Mouse (Mus musculus): ENCODE data around the gene Catsper2. TPM values are rescaled to one million over a fixed set of nuclear protein-coding genes. Genes with fewer than 3 reads are reported as not detected.

Catsper2 gene
- 0.89 and 0.97 TPM in 2 replicates for polyA plus RNA-seq (2012; rRNA removed)

DNA sequence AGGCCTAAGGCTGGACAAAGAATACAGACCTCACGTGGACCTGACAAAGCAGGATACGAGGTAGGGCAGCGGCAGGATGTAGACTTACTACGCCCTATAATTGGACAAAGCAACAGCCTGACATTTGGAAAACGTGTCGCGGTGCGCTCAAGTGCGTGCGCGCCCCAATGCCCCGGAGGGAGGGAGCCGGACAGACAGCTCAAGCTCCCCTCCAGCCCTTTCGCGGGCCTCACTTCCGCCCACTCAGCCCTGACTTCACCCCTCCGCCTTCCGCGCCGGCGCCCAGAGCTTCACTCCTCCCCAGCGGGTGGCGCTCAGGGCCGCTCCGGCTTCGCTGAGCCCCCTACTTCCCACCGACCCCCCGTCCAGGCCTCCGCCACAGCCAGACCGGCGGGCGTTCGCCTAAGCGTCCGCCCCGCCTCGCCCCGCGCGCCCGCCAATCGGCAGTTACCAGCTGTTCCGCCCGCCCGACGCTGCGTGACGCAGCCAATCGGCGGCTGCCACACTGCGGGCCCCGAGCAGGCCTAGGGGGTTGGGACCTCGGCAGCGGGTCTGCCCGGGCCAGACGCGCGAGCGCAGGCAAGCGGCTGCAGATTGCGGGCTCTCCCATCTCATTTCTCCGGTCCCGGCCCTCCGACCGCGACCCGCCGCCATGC lies at the start of gene Catsper2, which contains the start of gene Pdia3:
Catsper2 (minus strand) TSS at position 406 of the 656 bp plus-strand sequence.
Pdia3 (plus strand) TSS at position 389 of the 656 bp plus-strand sequence.
- TF ChIP-seq POLR2A (IDR thresholded peaks at IDR 0.05; ENCODE audit: low read depth, low read length) (peak; percentile 96), CTCF (IDR thresholded peaks at IDR 0.05; ENCODE audit: extremely low read depth, insufficient read depth, insufficient read length, insufficient replicate concordance) (no peak)
- Histone ChIP-seq H3K4me3 (ENCODE audit: extremely low read depth, insufficient read depth, insufficient read length) (peak within 1 kb of the TSS; percentile 100), H3K36me3 (ENCODE audit: control insufficient read depth, insufficient read depth, low read length) (peaks cover 3% of the 10 kb centered on the region; the same call in 1 of the 2 replicates), H3K27ac (ENCODE audit: insufficient read depth, low read length) (peak within 1 kb of the TSS; percentile 96), H3K27me3 (ENCODE audit: control insufficient read depth, insufficient read depth, low read length) (no peaks in the 10 kb centered on the region), H3K4me1 (ENCODE audit: control insufficient read depth, insufficient read depth, insufficient read length) (no peaks in the 10 kb centered on the region; the same call in 1 of the 2 replicates)
- peak; percentile 74 to 93 for DNase-seq (ENCODE audit: low read depth in 1 of 2, low spot score in 2 of 2)
- WGBS: under 1% methylated on average over 68 of the region's 68 CpGs

DNA sequence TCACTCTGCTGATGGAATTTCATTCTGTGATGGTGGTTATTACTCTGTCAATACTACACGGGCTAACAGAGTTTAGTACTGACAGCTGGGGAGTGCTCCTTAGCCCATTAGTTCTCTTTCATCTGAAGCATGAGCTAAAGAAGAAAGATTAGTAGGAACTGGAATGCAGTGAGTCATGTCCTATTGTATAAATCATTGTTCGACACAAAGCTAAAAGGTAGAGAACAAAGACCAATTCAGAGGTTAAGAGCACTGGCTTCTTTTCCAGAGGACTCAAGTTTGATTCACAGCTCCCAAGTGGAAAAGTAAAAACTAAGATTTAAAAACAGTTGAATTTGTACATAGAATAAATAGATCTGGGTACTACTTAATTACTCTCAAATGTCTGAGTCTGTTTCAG lies 46.5 kb upstream of the Catsper2 start:
- WGBS: 85% methylated on average over 2 of the region's 2 CpGs
- Histone ChIP-seq H3K27me3 (ENCODE audit: control insufficient read depth, insufficient read depth, low read length) (no peaks in the 10 kb centered on the region), H3K4me3 (ENCODE audit: extremely low read depth, insufficient read depth, insufficient read length) (no peak overlapping the region), H3K36me3 (ENCODE audit: control insufficient read depth, insufficient read depth, low read length) (peaks cover 5% of the 10 kb centered on the region; the same call in 1 of the 2 replicates), H3K4me1 (ENCODE audit: control insufficient read depth, insufficient read depth, insufficient read length) (peaks cover 9% of the 10 kb centered on the region; the same call in 1 of the 2 replicates), H3K27ac (ENCODE audit: insufficient read depth, low read length) (no peak overlapping the region)
- TF ChIP-seq CTCF (IDR thresholded peaks at IDR 0.05; ENCODE audit: extremely low read depth, insufficient read depth, insufficient read length, insufficient replicate concordance) (no peak), POLR2A (IDR thresholded peaks at IDR 0.05; ENCODE audit: low read depth, low read length) (no peak)
- no peak for DNase-seq (ENCODE audit: low read depth in 1 of 2, low spot score in 2 of 2)

DNA sequence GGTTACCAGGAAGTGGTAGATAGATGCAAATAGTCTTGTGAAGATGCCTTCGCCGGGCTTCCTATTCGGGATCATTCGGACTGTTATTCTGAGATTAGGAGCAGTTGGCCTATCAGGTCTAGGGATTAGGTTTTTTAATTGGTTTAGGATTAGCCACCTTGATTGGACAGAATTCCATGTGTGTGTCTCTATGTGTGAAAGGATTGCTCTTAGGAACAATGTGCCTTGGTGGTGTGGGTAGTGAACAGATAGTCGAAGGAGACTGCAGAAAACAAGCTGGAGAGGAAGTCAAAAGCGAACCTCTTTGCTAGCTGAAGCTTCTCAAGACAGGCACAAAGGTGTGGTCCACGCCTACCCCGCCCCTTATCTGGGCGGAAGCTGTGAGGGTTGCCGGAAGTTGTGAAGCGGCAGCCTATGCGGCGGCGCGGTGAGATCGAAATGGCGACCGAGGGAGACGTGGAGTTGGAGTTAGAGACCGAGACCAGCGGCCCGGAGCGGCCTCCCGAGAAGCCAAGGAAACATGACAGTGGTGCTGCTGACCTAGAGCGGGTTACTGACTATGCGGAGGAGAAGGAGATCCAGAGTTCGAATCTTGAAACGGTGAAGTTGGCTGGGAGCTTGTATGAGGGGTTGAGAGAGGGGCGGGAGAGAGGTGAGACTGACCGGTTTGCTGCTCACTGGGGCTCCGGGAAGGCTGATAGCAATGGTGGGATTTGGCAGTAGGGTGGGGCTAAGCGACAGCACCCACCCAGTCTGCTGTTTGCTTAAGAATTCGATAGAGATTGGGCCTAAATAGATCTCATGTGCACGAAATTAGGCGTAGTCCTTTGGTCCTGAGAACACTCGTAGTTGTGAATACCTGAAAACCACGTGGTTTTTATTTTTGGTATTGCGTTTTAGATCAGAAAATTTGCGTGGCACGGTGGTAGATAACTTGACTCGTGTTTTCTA lies 43.4 kb upstream of the Catsper2 start, which contains the start of gene Serinc4:
Serinc4 (minus strand) TSS at position 90 of the 951 bp plus-strand sequence.
- H3K36me3 ChIP-seq (ENCODE audit: control insufficient read depth, insufficient read depth, low read length): peaks cover 9% of the 10 kb centered on the region; the same call in 1 of the 2 replicates
- H3K4me1 ChIP-seq (ENCODE audit: control insufficient read depth, insufficient read depth, insufficient read length): peaks cover 9% of the 10 kb centered on the region; the same call in 1 of the 2 replicates
- WGBS: 4% methylated on average over 41 of the region's 41 CpGs
- peak within 1 kb of the TSS; percentile 97 for H3K4me3 ChIP-seq (ENCODE audit: extremely low read depth, insufficient read depth, insufficient read length)
- TF ChIP-seq CTCF (IDR thresholded peaks at IDR 0.05; ENCODE audit: extremely low read depth, insufficient read depth, insufficient read length, insufficient replicate concordance): no peak
- peak; percentile 31 for TF ChIP-seq POLR2A (IDR thresholded peaks at IDR 0.05; ENCODE audit: low read depth, low read length)
- H3K27me3 ChIP-seq (ENCODE audit: control insufficient read depth, insufficient read depth, low read length): no peaks in the 10 kb centered on the region
- DNase-seq (ENCODE audit: low read depth in 1 of 2, low spot score in 2 of 2): peak; percentile 80 to 88
- peak within 1 kb of the TSS; percentile 88 for H3K27ac ChIP-seq (ENCODE audit: insufficient read depth, low read length)

DNA sequence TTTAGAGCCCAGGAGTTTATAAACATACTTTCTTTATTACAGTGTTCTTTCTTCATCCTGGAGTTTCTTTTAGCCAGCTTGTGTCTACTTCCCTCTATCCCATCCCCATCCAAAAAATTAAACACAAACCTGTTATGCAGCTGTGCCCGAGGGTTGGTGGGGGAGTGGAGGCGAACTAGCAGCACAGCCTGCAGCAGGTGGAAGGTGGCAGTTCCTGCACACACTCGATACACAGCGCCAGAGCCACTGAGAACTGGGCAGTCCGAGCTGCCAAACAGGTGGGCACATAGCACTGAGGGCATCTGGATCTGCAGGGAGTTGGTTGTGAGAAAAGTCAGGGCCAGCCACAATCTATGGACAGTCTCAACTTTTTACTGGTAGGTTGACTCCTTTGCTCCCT lies 41.9 kb upstream of the Catsper2 start:
- 88% methylated on average over 5 of the region's 5 CpGs for WGBS
- peaks cover 14% of the 10 kb centered on the region for H3K36me3 ChIP-seq (ENCODE audit: control insufficient read depth, insufficient read depth, low read length)
- no peak for DNase-seq (ENCODE audit: low read depth in 1 of 2, low spot score in 2 of 2)
- peaks cover 10% of the 10 kb centered on the region for H3K4me1 ChIP-seq (ENCODE audit: control insufficient read depth, insufficient read depth, insufficient read length)
- H3K27ac ChIP-seq (ENCODE audit: insufficient read depth, low read length): no peak overlapping the region
- TF ChIP-seq CTCF (IDR thresholded peaks at IDR 0.05; ENCODE audit: extremely low read depth, insufficient read depth, insufficient read length, insufficient replicate concordance) (no peak), POLR2A (IDR thresholded peaks at IDR 0.05; ENCODE audit: low read depth, low read length) (no peak)
- H3K4me3 ChIP-seq (ENCODE audit: extremely low read depth, insufficient read depth, insufficient read length): no peak overlapping the region
- no peaks in the 10 kb centered on the region for H3K27me3 ChIP-seq (ENCODE audit: control insufficient read depth, insufficient read depth, low read length)

DNA sequence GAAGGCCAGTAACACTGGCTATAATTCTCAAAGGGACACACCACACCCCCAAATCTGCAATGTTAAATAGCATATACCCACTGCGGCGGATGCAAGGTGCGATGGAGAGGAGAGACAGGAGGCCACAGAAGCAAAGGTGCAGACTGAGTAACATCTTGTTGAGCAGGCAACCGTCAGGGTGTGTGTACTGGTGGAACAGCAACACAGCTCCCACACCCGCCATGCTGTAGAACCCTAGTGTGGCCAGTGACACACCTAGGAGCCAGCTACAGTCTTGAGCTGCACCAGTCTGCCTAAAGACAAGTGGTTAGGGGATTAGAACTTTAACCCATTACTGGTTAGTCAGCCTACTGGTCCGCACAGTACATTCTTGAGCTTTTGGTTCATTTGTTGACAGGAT lies 40.3 kb upstream of the Catsper2 start:
- TF ChIP-seq POLR2A (IDR thresholded peaks at IDR 0.05; ENCODE audit: low read depth, low read length) (no peak), CTCF (IDR thresholded peaks at IDR 0.05; ENCODE audit: extremely low read depth, insufficient read depth, insufficient read length, insufficient replicate concordance) (no peak)
- H3K36me3 ChIP-seq (ENCODE audit: control insufficient read depth, insufficient read depth, low read length): peaks cover 12% of the 10 kb centered on the region
- DNase-seq (ENCODE audit: low read depth in 1 of 2, low spot score in 2 of 2): no peak
- no peaks in the 10 kb centered on the region for H3K27me3 ChIP-seq (ENCODE audit: control insufficient read depth, insufficient read depth, low read length)
- H3K4me3 ChIP-seq (ENCODE audit: extremely low read depth, insufficient read depth, insufficient read length): no peak overlapping the region
- 93% methylated on average over 6 of the region's 6 CpGs for WGBS
- H3K4me1 ChIP-seq (ENCODE audit: control insufficient read depth, insufficient read depth, insufficient read length): peaks cover 15% of the 10 kb centered on the region
- H3K27ac ChIP-seq (ENCODE audit: insufficient read depth, low read length): no peak overlapping the region

DNA sequence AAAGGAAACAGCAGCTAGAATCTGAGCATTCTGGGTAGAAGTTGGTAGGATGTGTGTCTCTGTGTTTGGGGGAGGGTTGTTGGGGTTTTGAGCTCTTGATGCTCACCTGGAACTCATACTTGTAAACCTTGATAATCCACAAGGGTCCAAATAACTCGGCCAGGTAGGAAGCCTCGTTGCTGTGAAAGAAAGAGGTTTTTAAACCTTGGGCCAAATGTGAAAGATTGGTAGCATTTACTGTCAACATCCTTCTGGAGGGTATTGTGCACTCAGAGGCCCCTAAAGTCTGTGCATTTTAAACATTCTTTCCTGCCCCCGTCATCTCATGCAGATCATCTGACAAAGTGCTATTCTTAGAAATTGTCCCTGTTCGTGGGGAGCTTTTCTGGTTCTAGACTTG lies 39.4 kb upstream of the Catsper2 start, which contains the start of gene Hypk:
Hypk (plus strand) TSS at position 301 of the 400 bp plus-strand sequence.
- no peak for TF ChIP-seq CTCF (IDR thresholded peaks at IDR 0.05; ENCODE audit: extremely low read depth, insufficient read depth, insufficient read length, insufficient replicate concordance)
- no peak for TF ChIP-seq POLR2A (IDR thresholded peaks at IDR 0.05; ENCODE audit: low read depth, low read length)
- Histone ChIP-seq H3K27ac (ENCODE audit: insufficient read depth, low read length) (no peak within 1 kb of the TSS), H3K36me3 (ENCODE audit: control insufficient read depth, insufficient read depth, low read length) (peaks cover 10% of the 10 kb centered on the region), H3K4me1 (ENCODE audit: control insufficient read depth, insufficient read depth, insufficient read length) (peaks cover 15% of the 10 kb centered on the region), H3K4me3 (ENCODE audit: extremely low read depth, insufficient read depth, insufficient read length) (no peak within 1 kb of the TSS), H3K27me3 (ENCODE audit: control insufficient read depth, insufficient read depth, low read length) (no peaks in the 10 kb centered on the region)
- 72% methylated on average over 4 of the region's 4 CpGs for WGBS
- DNase-seq (ENCODE audit: low read depth in 1 of 2, low spot score in 2 of 2): no peak
